Mouse (Mus musculus) ES-Bruce4 (cell line): Measurements from ENCODE around the gene Galnt3. TPM values are rescaled to one million over a fixed set of nuclear protein-coding genes. Genes with fewer than 3 reads are reported as not detected.

Experiments
- H3K27ac ChIP-seq: 2 replicates; pipeline ENCODE4 v1.5.1; 2012; ENCODE audit warnings: low read length, inconsistent platforms; ENCODE audit not compliant: insufficient read depth
- H3K27me3 ChIP-seq: 2 replicates; pipeline ENCODE4 v1.6.1; 2012; ENCODE audit warnings: mild to moderate bottlenecking, low read length, inconsistent platforms; ENCODE audit not compliant: control insufficient read depth, poor library complexity, insufficient read depth, severe bottlenecking
- H3K36me3 ChIP-seq: 2 replicates; pipeline ENCODE4 v1.6.1; 2012; ENCODE audit warnings: inconsistent platforms, mild to moderate bottlenecking, low read length, moderate library complexity; ENCODE audit not compliant: control insufficient read depth, poor library complexity, insufficient read depth, severe bottlenecking
- H3K4me1 ChIP-seq: one replicate; pipeline ENCODE4 v1.8.1; 2011; ENCODE audit warnings: low read length; ENCODE audit not compliant: control insufficient read depth, insufficient read depth
- H3K4me3 ChIP-seq: 2 replicates; pipeline ENCODE4 v1.5.1; 2011; ENCODE audit warnings: low read depth, mild to moderate bottlenecking, low read length
- H3K9ac ChIP-seq: 2 replicates; pipeline ENCODE4 v1.6.1; 2012; ENCODE audit warnings: low read depth, mild to moderate bottlenecking, inconsistent platforms; ENCODE audit not compliant: poor library complexity, severe bottlenecking
- H3K9me3 ChIP-seq: replicated peaks from 2 replicates; pipeline ENCODE4 v1.6.1; 2012; ENCODE audit warnings: mild to moderate bottlenecking, low read length, inconsistent platforms; ENCODE audit not compliant: control insufficient read depth, poor library complexity, insufficient read depth, severe bottlenecking
- CTCF ChIP-seq: IDR thresholded peaks from one replicate; pipeline ENCODE4 v1.8.1; 2011; ENCODE audit warnings: low read depth, low read length
- EP300 ChIP-seq: IDR thresholded peaks from 2 replicates; pipeline ENCODE4 v1.6.1; 2011; ENCODE audit warnings: low read depth, low read length; ENCODE audit not compliant: insufficient read depth
- POLR2A ChIP-seq: IDR thresholded peaks from one replicate; pipeline ENCODE4 v1.8.1; 2011; ENCODE audit warnings: low read length; ENCODE audit not compliant: insufficient read depth
- polyA plus RNA-seq: library from polyadenylated mRNA; stranded (reverse); fragments of >200 nt; gene quantifications from 2 replicates; pipeline ENCODE4 v1.2.4, GENCODE M21; 2011; ENCODE audit warnings: low read depth; ENCODE audit not compliant: missing spikeins, insufficient read depth, insufficient read length

Galnt3 gene
- polyA plus RNA-seq, 1 experiment = 23.4 TPM

DNA sequence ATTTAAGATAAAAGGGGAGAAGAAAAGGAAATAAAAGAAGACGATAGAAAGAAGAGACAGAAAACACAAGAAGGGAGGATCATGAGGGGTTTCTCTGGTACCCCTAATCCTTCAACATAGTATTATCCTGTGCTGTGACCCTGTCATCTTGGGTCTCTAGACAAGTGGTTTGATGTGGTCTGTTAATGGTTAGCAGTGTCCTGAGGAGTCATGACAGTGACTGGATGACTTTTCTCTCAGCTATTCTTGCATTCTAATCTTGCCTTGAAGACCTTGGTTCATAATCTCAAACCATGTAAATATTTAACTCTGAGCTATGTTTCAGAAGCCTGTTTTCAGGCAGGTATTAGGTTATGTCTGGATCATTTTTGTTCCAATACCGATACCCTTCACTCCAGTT is 17.9 kb upstream of the Galnt3 start:
- H3K27ac ChIP-seq = no peak overlapping the region
- no peaks in the 10 kb centered on the region for H3K4me1 ChIP-seq
- no peaks in the 10 kb centered on the region for H3K36me3 ChIP-seq
- TF ChIP-seq CTCF (no peak), POLR2A (no peak), EP300 (no peak)
- no peaks in the 10 kb centered on the region for H3K9me3 ChIP-seq
- no peaks in the 10 kb centered on the region for H3K27me3 ChIP-seq
- no peak overlapping the region for H3K4me3 ChIP-seq
- H3K9ac ChIP-seq = no peak overlapping the region

DNA sequence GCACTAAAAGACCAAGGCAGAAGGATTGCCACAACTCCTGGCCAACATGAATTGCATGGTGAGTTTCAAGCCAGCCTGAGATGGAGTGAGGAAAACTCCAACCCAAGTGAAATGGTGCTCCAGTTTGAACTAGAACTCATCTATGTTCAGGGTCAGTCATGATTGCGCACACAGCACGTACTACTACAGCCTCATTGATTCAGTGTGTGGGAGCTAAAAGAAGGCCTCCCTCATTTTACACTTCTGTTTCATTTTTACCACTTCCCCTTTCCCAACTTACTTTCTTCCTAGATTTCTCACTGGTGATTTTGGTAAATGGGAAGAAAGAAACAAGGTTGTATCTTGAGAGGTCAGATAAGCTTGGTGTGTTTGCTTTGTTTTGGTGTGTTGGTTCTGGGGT is 17.5 kb upstream of the Galnt3 start:
- Histone ChIP-seq H3K4me1 (no peaks in the 10 kb centered on the region), H3K9me3 (no peaks in the 10 kb centered on the region), H3K27me3 (no peaks in the 10 kb centered on the region), H3K36me3 (no peaks in the 10 kb centered on the region), H3K27ac (no peak overlapping the region), H3K9ac (no peak overlapping the region), H3K4me3 (no peak overlapping the region)
- TF ChIP-seq CTCF (no peak), POLR2A (no peak), EP300 (no peak)

DNA sequence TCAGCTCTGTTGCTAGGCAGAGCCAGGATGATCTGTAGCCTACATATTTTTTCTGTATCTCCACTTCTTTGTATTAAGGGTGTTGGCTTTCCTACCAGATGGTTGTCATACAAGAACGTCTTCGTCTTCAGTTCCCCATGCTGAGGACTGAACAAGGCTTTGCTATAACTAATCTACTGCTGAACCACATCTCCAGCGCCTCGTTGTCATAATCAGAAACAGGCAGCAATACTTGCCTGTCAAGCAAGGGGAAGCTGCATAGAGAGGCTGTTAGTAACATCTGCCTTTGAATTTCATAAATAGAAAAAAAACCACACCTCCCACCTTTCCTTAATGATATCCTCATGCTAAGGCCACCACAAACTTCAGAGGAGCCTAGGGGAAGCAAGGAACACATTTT is 15.5 kb upstream of the Galnt3 start:
- H3K9me3 ChIP-seq = no peaks in the 10 kb centered on the region
- H3K9ac ChIP-seq = no peak overlapping the region

DNA sequence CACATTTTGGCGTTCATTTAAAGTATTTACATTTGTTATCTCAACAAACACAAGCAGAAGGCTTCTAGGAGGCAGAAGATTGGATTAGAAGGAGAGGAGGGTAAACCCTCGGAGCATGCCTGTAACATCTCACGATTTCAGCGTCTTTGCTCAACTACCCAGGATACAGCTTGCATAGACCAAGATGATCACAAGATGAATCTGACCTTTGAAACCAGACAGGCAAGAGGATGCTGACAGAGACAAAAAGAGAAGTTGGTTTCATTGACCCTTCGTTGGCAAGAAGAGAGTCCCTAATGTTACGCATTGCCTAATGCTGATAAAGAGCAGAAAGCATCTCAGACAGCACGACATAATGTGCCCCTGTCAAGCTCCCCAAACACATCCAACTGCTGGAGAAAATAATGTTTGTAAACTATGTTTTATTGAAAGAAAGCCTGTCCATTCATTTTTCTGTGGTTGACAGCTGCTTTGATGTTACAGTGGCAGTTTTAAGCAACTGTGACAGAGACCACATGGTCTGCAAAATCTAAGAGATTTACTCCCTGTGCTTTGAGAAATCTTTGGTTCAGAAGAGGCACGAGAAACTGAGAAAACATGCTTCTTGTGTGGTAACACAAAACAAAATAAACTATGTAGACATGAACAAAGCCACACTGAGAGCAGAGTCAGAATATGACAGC is 7.2 kb upstream of the Galnt3 start:
- no peaks in the 10 kb centered on the region for H3K4me1 ChIP-seq
- H3K27me3 ChIP-seq = no peaks in the 10 kb centered on the region
- H3K4me3 ChIP-seq = no peak overlapping the region
- H3K9ac ChIP-seq = no peak overlapping the region
- H3K9me3 ChIP-seq = no peaks in the 10 kb centered on the region
- no peaks in the 10 kb centered on the region for H3K36me3 ChIP-seq
- TF ChIP-seq POLR2A = no peak
- no peak for TF ChIP-seq EP300
- no peak for TF ChIP-seq CTCF
- H3K27ac ChIP-seq = no peak overlapping the region

More for the DNA sequence above, 15.5 kb upstream of the Galnt3 start:
- no peaks in the 10 kb centered on the region for H3K36me3 ChIP-seq
- H3K4me1 ChIP-seq = no peaks in the 10 kb centered on the region
- no peak overlapping the region for H3K27ac ChIP-seq
- no peaks in the 10 kb centered on the region for H3K27me3 ChIP-seq
- no peak overlapping the region for H3K4me3 ChIP-seq
- TF ChIP-seq CTCF (no peak), POLR2A (no peak), EP300 (no peak)

DNA sequence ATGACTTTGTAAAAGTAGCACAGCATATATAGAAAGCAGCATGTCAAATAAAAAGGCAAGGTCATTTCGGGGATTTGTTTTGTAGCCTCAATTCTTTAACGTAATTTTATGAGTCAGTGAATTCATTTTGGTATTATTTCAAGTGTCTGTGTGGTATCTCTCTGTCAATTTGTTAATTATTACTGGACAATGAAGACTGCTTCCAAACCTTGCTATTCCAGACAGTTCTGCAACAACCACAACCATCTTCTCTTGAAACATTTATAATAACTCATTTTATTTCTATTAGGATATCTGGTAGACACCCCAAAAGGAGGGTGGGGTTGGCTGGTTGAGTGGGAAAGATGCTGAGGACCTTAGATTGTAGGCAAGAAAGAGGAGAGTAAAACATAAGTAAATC is 4.1 kb upstream of the Galnt3 start:
- H3K4me3 ChIP-seq = no peak overlapping the region
- H3K27ac ChIP-seq = no peak overlapping the region
- H3K36me3 ChIP-seq = no peaks in the 10 kb centered on the region
- H3K27me3 ChIP-seq = no peaks in the 10 kb centered on the region; the same call in 1 of the 2 replicates
- H3K9me3 ChIP-seq = no peaks in the 10 kb centered on the region
- TF ChIP-seq EP300 = no peak
- H3K4me1 ChIP-seq = no peaks in the 10 kb centered on the region
- no peak overlapping the region for H3K9ac ChIP-seq

DNA sequence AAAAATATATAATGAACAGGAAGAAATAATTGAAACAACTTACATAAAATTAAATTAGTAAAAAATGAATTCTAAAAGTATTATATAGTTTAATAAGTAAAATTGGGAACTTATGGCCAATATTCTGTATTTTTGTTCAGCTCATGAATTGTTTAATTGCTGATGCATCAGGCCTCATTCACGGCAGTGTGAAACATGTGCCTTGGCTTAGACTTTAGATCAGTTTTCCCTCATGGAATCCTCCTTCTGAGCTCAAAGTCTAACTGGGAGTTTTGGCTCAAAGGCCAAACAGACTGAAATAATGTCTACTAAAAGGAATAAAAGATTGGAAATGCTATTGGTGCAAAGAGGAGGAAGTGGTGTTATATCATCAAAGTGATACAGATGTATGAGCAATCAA is 2.7 kb upstream of the Galnt3 start:
- no peak for TF ChIP-seq CTCF
- TF ChIP-seq POLR2A = no peak
- no peak for TF ChIP-seq EP300

More for the DNA sequence above, 2.7 kb upstream of the Galnt3 start:
- Histone ChIP-seq H3K9me3 (no peaks in the 10 kb centered on the region), H3K4me1 (no peaks in the 10 kb centered on the region), H3K27me3 (peaks cover 1% of the 10 kb centered on the region; the same call in 1 of the 2 replicates), H3K27ac (no peak overlapping the region), H3K4me3 (no peak overlapping the region), H3K36me3 (no peaks in the 10 kb centered on the region), H3K9ac (no peak overlapping the region)
